Mouse (Mus musculus) midbrain, embryonic 12.5 days (tissue): ENCODE measurements around the gene Gm10097. TPM values are rescaled to one million over a fixed set of nuclear protein-coding genes. Genes with fewer than 3 reads are reported as not detected.

Experiments
- ATAC-seq: fragments of 200-750 bp; cut with Nextera tagmentation; 2 replicates; pipeline ENCODE4 v1.8.0; 2017; ENCODE audit warnings: low read depth, moderate TSS enrichment, moderate library complexity; ENCODE audit not compliant: low FRiP score
- H3K27ac ChIP-seq: fragments of 300-500 bp; sonication (generic); replicated peaks from 2 replicates; pipeline ENCODE4 v1.5.1; 2016; ENCODE audit warnings: mild to moderate bottlenecking
- H3K27me3 ChIP-seq: fragments of 300-500 bp; sonication (generic); 2 replicates; pipeline ENCODE4 v1.6.1; 2016; ENCODE audit warnings: mild to moderate bottlenecking
- H3K36me3 ChIP-seq: fragments of 300-500 bp; sonication (generic); 2 replicates; pipeline ENCODE4 v1.6.1; 2016
- H3K4me1 ChIP-seq: fragments of 300-500 bp; sonication (generic); 2 replicates; pipeline ENCODE4 v1.6.1; 2016
- H3K4me2 ChIP-seq: fragments of 300-500 bp; sonication (generic); replicated peaks from 2 replicates; pipeline ENCODE4 v1.6.1; 2016; ENCODE audit warnings: mild to moderate bottlenecking, moderate library complexity
- H3K4me3 ChIP-seq: fragments of 300-500 bp; sonication (generic); 2 replicates; pipeline ENCODE4 v1.5.1; 2016; ENCODE audit warnings: mild to moderate bottlenecking
- H3K9ac ChIP-seq: fragments of 300-500 bp; sonication (generic); replicated peaks from 2 replicates; pipeline ENCODE4 v1.6.1; 2016; ENCODE audit warnings: mild to moderate bottlenecking, moderate library complexity
- H3K9me3 ChIP-seq: fragments of 300-500 bp; sonication (generic); 2 replicates; pipeline ENCODE4 v1.6.1; 2016; ENCODE audit warnings: mild to moderate bottlenecking
- WGBS: fragments of 180-500 bp; shearing (Covaris S2); methylation state at CpG from one replicate; pipeline ENCODE4 v1.1.7; 2016; 5-methylcytosine and 5-hydroxymethylcytosine counted together
- polyA plus RNA-seq: library from polyadenylated mRNA; unstranded; fragments of >200 nt; fragmentation: Nextera tagmentation; extraction: Ambion mirVana; gene quantifications from 2 replicates; pipeline ENCODE4 v1.2.1, GENCODE M21; 2016

Gene Gm10097
- polyA plus RNA-seq, 1 experiment from 2014 or later, result not detected

DNA sequence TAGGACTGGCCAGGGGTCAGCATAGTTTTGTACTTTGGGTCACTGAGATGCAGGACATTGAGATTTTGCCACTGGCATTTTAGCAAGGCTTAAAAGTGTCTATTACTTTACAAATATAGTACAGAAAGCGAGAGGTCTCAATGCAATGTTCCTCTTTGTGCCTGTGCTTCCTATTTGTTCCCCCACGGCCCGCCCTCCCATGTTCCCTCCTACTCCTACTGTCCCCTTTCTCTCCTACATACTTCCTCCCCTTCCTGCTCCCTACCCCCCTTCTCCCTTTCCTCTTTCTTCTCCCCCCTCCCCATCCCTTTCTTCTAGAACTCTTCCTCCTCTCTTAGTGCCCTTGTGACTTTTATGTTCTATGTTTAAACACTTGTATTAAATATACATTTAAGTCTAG lies 12.1 kb upstream of the Gm10097 start:
- WGBS, result 67% methylated on average over 3 of the region's 3 CpGs
- Histone ChIP-seq H3K9ac (no peak overlapping the region), H3K4me1 (peaks cover 6% of the 10 kb centered on the region; the same call in 1 of the 2 replicates), H3K36me3 (no peaks in the 10 kb centered on the region), H3K4me3 (no peak overlapping the region), H3K9me3 (no peaks in the 10 kb centered on the region), H3K27ac (no peak overlapping the region), H3K27me3 (peaks cover 15% of the 10 kb centered on the region), H3K4me2 (no peak overlapping the region)
- no peak for ATAC-seq

- Histone ChIP-seq H3K9ac (no peak overlapping the region), H3K4me1 (peaks cover 6% of the 10 kb centered on the region; the same call in 1 of the 2 replicates), H3K36me3 (no peaks in the 10 kb centered on the region), H3K27me3 (peaks cover 15% of the 10 kb centered on the region), H3K4me2 (no peak overlapping the region), H3K4me3 (no peak overlapping the region), H3K9me3 (no peaks in the 10 kb centered on the region), H3K27ac (no peak overlapping the region)
- no peak for ATAC-seq
- 95% methylated on average over 15 of the region's 15 CpGs for WGBS
Measured at GRCm38 (mm10) chr10:5057661-5058060, 11.3 kb upstream of the Gm10097 start.

GRCm38 (mm10) chr10:5058876-5059275 lies 10.1 kb upstream of the Gm10097 start:
- Histone ChIP-seq H3K4me3 (no peak overlapping the region), H3K36me3 (no peaks in the 10 kb centered on the region), H3K9me3 (no peaks in the 10 kb centered on the region), H3K27ac (no peak overlapping the region), H3K9ac (no peak overlapping the region), H3K4me2 (no peak overlapping the region), H3K27me3 (peaks cover 15% of the 10 kb centered on the region), H3K4me1 (peaks cover 6% of the 10 kb centered on the region; the same call in 1 of the 2 replicates)
- no peak for ATAC-seq
- 83% methylated on average over 2 of the region's 2 CpGs for WGBS

DNA sequence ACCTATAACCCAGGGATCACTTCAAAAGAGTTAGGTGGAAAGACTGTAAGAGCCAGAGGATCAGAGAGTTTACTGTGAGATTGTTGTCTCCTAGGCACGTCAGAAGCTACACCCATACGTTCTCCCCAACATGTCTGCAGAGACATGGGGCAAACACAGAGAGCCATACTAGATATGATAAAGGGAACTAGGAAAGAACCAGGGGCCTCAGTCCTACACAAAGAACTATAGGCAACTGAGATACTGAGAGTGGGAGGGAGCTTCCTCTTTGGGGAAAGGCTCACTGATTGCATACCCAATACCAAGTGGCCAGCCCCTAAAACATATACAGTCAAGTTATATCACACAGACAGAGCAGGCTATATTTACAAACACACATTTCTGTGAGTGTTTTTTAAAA lies 9.0 kb upstream of the Gm10097 start:
- Histone ChIP-seq H3K27me3 (peaks cover 15% of the 10 kb centered on the region), H3K9ac (no peak overlapping the region), H3K36me3 (no peaks in the 10 kb centered on the region), H3K9me3 (no peaks in the 10 kb centered on the region), H3K27ac (no peak overlapping the region), H3K4me3 (no peak overlapping the region), H3K4me1 (peaks cover 6% of the 10 kb centered on the region; the same call in 1 of the 2 replicates), H3K4me2 (no peak overlapping the region)
- WGBS, result 92% methylated on average over 2 of the region's 2 CpGs
- no peak for ATAC-seq

DNA sequence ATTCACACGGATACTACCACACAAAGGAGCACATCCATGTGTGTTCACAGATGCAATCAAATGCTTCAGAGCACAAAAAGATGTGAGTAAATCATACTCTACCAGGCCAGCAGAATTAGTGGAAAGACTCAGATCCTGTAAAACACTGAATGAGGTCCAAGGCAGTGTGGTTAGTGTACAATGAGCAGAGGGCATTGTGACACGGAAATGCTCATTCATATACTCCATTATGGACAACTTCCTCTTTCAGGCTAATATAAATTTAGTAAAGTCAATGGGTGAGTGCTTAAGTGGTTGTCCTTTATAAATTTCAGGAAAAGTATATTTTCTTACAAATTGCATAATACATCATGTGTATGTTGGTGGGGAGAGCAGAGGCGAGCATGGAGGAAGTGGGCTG lies 1.9 kb upstream of the Gm10097 start:
- Histone ChIP-seq H3K36me3 (no peaks in the 10 kb centered on the region), H3K4me1 (no peaks in the 10 kb centered on the region), H3K27ac (no peak overlapping the region), H3K9ac (no peak overlapping the region), H3K4me3 (no peak overlapping the region), H3K9me3 (no peaks in the 10 kb centered on the region), H3K4me2 (no peak overlapping the region), H3K27me3 (no peaks in the 10 kb centered on the region)
- WGBS, result 87% methylated on average over 3 of the region's 3 CpGs
- ATAC-seq, result no peak

GRCm38 (mm10) chr10:5070168-5070940 lies 1.4 kb downstream of the Gm10097 start:
- Histone ChIP-seq H3K27ac (no peak overlapping the region), H3K36me3 (no peaks in the 10 kb centered on the region), H3K9ac (no peak overlapping the region), H3K4me3 (no peak overlapping the region), H3K4me2 (no peak overlapping the region), H3K27me3 (no peaks in the 10 kb centered on the region), H3K4me1 (no peaks in the 10 kb centered on the region), H3K9me3 (no peaks in the 10 kb centered on the region)
- no peak for ATAC-seq
- WGBS, result 91% methylated on average over 11 of the region's 11 CpGs

DNA sequence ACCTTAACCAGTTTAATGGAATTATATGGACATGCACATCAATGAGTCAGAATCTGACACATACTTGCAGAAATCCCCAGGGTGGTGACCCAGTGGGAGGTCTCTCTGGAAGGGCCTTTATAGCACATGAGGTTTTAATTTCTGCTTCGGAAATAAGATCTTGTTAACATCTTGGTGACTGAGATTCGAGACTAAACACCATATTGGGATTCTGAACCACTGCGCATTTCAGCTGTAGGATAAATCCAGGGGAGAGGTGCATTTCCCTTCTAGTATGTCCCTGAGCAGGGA lies 1.9 kb downstream of the Gm10097 start:
- Histone ChIP-seq H3K9ac (no peak overlapping the region), H3K4me3 (no peak overlapping the region), H3K4me2 (no peak overlapping the region), H3K9me3 (no peaks in the 10 kb centered on the region), H3K27ac (no peak overlapping the region), H3K27me3 (no peaks in the 10 kb centered on the region), H3K36me3 (no peaks in the 10 kb centered on the region), H3K4me1 (no peaks in the 10 kb centered on the region)
- WGBS, result 75% methylated on average over 3 of the region's 3 CpGs
- ATAC-seq, result no peak

DNA sequence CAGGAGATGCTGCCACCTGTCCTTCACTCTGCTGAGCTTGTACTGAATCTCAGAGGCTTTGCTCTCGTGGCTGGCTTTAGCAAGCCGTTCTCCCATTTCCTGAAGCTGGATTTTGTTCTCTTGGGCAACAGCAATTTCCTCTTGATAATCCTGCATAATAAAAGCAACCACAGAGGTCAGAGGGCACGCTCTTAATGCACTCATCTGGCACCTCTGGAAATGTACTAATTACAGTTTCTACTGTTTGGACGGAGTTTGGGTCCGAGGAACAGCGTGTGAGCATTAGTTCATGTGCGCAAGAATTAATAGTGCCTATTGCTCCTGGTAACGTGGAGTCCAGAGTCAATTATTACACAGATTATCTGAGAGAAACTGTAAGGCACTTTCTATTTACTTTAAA lies 3.1 kb downstream of the Gm10097 start:
- H3K27ac ChIP-seq, result no peak overlapping the region
- H3K4me2 ChIP-seq, result no peak overlapping the region
- H3K4me1 ChIP-seq, result no peaks in the 10 kb centered on the region
- 83% methylated on average over 8 of the region's 8 CpGs for WGBS
- H3K27me3 ChIP-seq, result no peaks in the 10 kb centered on the region
- no peak overlapping the region for H3K9ac ChIP-seq
- H3K36me3 ChIP-seq, result no peaks in the 10 kb centered on the region
- ATAC-seq, result no peak
- H3K9me3 ChIP-seq, result no peaks in the 10 kb centered on the region
- H3K4me3 ChIP-seq, result no peak overlapping the region

- H3K4me2 ChIP-seq, result no peak overlapping the region
- no peak overlapping the region for H3K9ac ChIP-seq
- 90% methylated on average over 7 of the region's 7 CpGs for WGBS
- no peaks in the 10 kb centered on the region for H3K36me3 ChIP-seq
- H3K4me3 ChIP-seq, result no peak overlapping the region
- ATAC-seq, result no peak
- H3K9me3 ChIP-seq, result no peaks in the 10 kb centered on the region
- H3K27me3 ChIP-seq, result no peaks in the 10 kb centered on the region
- H3K4me1 ChIP-seq, result no peaks in the 10 kb centered on the region
- H3K27ac ChIP-seq, result no peak overlapping the region
Measured at GRCm38 (mm10) chr10:5075724-5076123, 6.7 kb downstream of the Gm10097 start.

GRCm38 (mm10) chr10:5079945-5080468 lies 11.0 kb downstream of the Gm10097 start:
- H3K9ac ChIP-seq, result no peak overlapping the region
- no peak for ATAC-seq
- H3K4me3 ChIP-seq, result no peak overlapping the region
- H3K27ac ChIP-seq, result no peak overlapping the region
- H3K27me3 ChIP-seq, result no peaks in the 10 kb centered on the region
- 88% methylated on average over 9 of the region's 9 CpGs for WGBS
- no peaks in the 10 kb centered on the region for H3K36me3 ChIP-seq
- H3K4me2 ChIP-seq, result no peak overlapping the region
- H3K9me3 ChIP-seq, result no peaks in the 10 kb centered on the region
- no peaks in the 10 kb centered on the region for H3K4me1 ChIP-seq

DNA sequence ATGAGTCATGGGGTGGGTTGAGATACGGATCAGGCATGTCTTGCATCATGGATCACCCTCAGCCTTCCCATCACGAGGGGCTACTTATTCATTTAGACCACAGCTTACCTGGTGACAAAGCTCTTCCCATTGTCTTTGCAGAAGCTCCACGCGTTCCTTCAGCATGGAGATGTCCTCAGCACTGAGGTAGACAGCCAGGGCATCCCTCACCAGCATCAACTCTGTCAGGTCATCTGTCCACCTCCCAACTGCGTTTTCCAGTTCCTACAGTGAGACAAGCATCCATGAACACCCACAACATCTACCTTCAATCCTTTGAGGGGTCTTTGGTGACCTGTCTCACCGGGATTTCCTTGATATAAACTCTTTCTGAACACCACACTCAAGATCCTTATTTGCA lies 14.7 kb downstream of the Gm10097 start:
- H3K9ac ChIP-seq, result no peak overlapping the region
- H3K4me3 ChIP-seq, result no peak overlapping the region
- no peaks in the 10 kb centered on the region for H3K36me3 ChIP-seq
- no peaks in the 10 kb centered on the region for H3K4me1 ChIP-seq
- H3K4me2 ChIP-seq, result no peak overlapping the region
- no peak for ATAC-seq
- WGBS, result 88% methylated on average over 6 of the region's 6 CpGs
- H3K9me3 ChIP-seq, result no peaks in the 10 kb centered on the region
- no peaks in the 10 kb centered on the region for H3K27me3 ChIP-seq
- H3K27ac ChIP-seq, result no peak overlapping the region

DNA sequence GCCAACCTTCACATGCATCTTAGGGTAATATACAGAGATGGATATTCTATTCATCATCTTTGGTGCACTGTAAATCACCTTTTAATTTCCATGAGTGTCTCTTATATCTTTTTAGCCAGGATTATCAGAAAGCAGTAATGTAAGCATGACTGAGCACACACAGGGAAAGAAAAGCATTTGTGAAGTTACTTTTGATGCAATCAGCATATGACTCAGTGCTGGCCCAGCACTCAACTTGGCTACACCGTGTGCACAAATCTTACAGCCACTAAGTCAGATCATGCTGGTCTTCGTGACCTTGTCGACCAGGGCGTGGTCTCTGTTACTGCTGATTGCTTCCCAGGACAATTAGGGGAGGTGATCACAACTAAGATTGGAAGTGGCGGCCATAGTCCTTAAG lies 16.8 kb downstream of the Gm10097 start:
- no peaks in the 10 kb centered on the region for H3K27me3 ChIP-seq
- H3K9me3 ChIP-seq, result no peaks in the 10 kb centered on the region
- no peaks in the 10 kb centered on the region for H3K4me1 ChIP-seq
- ATAC-seq, result no peak
- no peak overlapping the region for H3K9ac ChIP-seq
- H3K36me3 ChIP-seq, result no peaks in the 10 kb centered on the region
- 94% methylated on average over 5 of the region's 5 CpGs for WGBS
- no peak overlapping the region for H3K4me2 ChIP-seq
- H3K4me3 ChIP-seq, result no peak overlapping the region
- H3K27ac ChIP-seq, result no peak overlapping the region

DNA sequence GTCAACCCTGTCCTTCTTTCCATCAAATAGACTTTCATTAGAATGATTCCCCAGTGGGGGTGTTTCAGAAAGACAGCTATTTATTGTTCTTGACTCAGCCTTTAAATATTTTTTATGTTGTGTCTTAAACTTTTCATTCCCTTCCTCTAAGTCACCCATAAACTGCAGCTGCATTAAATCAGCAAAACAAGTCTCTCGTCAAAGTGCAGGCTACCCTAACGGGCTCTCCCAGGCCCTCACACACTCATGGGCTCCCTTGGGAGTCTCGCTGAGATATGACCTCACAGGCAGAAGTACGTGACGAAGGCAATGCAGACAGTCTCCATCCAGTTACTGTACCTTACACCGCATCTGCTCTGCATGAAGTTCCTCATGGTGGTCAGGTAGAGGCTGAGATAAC lies 17.3 kb downstream of the Gm10097 start:
- Histone ChIP-seq H3K9ac (no peak overlapping the region), H3K4me1 (no peaks in the 10 kb centered on the region), H3K36me3 (no peaks in the 10 kb centered on the region), H3K9me3 (no peaks in the 10 kb centered on the region), H3K27ac (no peak overlapping the region), H3K4me2 (no peak overlapping the region), H3K4me3 (no peak overlapping the region), H3K27me3 (no peaks in the 10 kb centered on the region)
- no peak for ATAC-seq
- WGBS, result 94% methylated on average over 6 of the region's 6 CpGs
